Mouse (Mus musculus) bone marrow, adult 2 months (tissue): ENCODE results near the gene Nxn.

ENCODE experiments used
- CTCF ChIP-seq: fragments of 200-500 bp; IDR thresholded peaks from 2 replicates; pipeline ENCODE4 v1.5.1; 2011; ENCODE audit warnings: low read length, control low read depth; ENCODE audit not compliant: control insufficient read depth, insufficient read depth
- POLR2A ChIP-seq: fragments of 200-500 bp; IDR thresholded peaks from 2 replicates; pipeline ENCODE4 v1.6.1; 2011; ENCODE audit warnings: low read depth, mild to moderate bottlenecking, control low read depth, low read length, borderline replicate concordance; ENCODE audit not compliant: control insufficient read depth

DNA sequence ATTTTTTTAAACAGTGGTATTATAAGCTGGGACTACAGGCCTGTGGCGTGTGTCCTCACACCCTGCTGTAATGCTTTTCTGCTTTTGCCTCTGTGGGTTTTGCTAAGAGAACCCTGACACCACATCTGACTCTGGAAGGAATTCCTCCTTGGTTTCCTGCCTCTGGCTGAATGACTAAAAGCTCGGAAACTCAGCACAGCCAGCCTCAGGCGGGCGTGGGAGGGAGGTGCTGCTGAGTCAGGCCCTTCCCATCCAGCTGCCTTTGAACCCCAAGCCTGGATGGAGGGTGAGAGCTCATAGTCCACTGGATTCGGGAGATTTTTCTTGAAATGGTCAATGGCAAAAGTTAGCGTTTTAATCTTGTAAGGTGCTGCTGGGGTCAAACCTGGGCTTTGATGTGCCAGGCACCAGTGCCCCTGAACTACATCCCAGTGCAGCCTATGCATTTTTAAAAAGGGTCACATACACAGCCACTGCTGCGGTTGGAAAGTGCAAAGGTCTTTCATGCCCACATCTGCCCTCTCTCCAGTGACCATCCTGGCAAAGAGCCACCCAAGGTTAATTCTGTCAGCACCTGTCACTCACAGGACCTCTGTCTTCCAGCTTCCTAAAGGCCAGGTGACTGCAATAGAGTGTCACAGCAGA is 113.4 kb downstream of the Nxn start:
- no peak for TF ChIP-seq CTCF
- no peak for TF ChIP-seq POLR2A
